Mouse (Mus musculus): Measurements from ENCODE around the gene Lpcat4. TPM values are rescaled to one million over a fixed set of nuclear protein-coding genes. Genes with fewer than 3 reads are reported as not detected.

Lpcat4 gene
- polyA plus RNA-seq, 1 experiment, result 48.6 TPM

GRCm38 (mm10) chr2:112289507-112289906 lies 50.2 kb downstream of the Lpcat4 start:
- no peak for DNase-seq
- TF ChIP-seq CTCF (IDR thresholded peaks at IDR 0.05; ENCODE audit: insufficient read depth, low read length), result no peak
- TF ChIP-seq POLR2A (IDR thresholded peaks at IDR 0.05; ENCODE audit: borderline replicate concordance, extremely low read depth, low read depth, low read length), result no peak
- 86% methylated on average over 3 of the region's 3 CpGs for WGBS
- H3K4me3 ChIP-seq (replicated peaks; ENCODE audit: extremely low read depth, low read depth, low read length), result no peak overlapping the region
- H3K4me1 ChIP-seq (ENCODE audit: control insufficient read depth, insufficient read depth, low read length), result no peaks in the 10 kb centered on the region; the same call in none of the 2 replicates

GRCm38 (mm10) chr2:112292823-112293222 lies 53.6 kb downstream of the Lpcat4 start:
- Histone ChIP-seq H3K4me3 (replicated peaks; ENCODE audit: extremely low read depth, low read depth, low read length) (no peak overlapping the region), H3K4me1 (ENCODE audit: control insufficient read depth, insufficient read depth, low read length) (no peaks in the 10 kb centered on the region; the same call in 1 of the 2 replicates)
- DNase-seq, result no peak
- WGBS, result 86% methylated on average over 2 of the region's 2 CpGs
- TF ChIP-seq CTCF (IDR thresholded peaks at IDR 0.05; ENCODE audit: insufficient read depth, low read length) (no peak), POLR2A (IDR thresholded peaks at IDR 0.05; ENCODE audit: borderline replicate concordance, extremely low read depth, low read depth, low read length) (no peak)

GRCm38 (mm10) chr2:112296211-112296610 lies 56.9 kb downstream of the Lpcat4 start:
- TF ChIP-seq CTCF (IDR thresholded peaks at IDR 0.05; ENCODE audit: insufficient read depth, low read length) (no peak), POLR2A (IDR thresholded peaks at IDR 0.05; ENCODE audit: borderline replicate concordance, extremely low read depth, low read depth, low read length) (no peak)
- DNase-seq, result no peak
- no peaks in the 10 kb centered on the region; the same call in 1 of the 2 replicates for H3K4me1 ChIP-seq (ENCODE audit: control insufficient read depth, insufficient read depth, low read length)
- H3K4me3 ChIP-seq (replicated peaks; ENCODE audit: extremely low read depth, low read depth, low read length), result no peak overlapping the region
- WGBS, result 87% methylated on average over 3 of the region's 3 CpGs

Other genes with a start within 250 kb of the Lpcat4 start
- gene Olfr1309, start 249.2 kb upstream of the Lpcat4 start, polyA plus RNA-seq (2012; rRNA removed), result not detected in 2 replicates
- not detected in 2 replicates for gene Olfr1310, start 226.8 kb upstream of the Lpcat4 start, polyA plus RNA-seq (2012; rRNA removed)
- not detected in 2 replicates for gene Olfr1311, start 215.1 kb upstream of the Lpcat4 start, polyA plus RNA-seq (2012; rRNA removed)
- gene Olfr1312, start 189.2 kb upstream of the Lpcat4 start, polyA plus RNA-seq (2012; rRNA removed), result not detected in 2 replicates
- gene Olfr1313, start 161.6 kb upstream of the Lpcat4 start, polyA plus RNA-seq (2012; rRNA removed), result not detected in 2 replicates
- gene Olfr1314, start 142.7 kb upstream of the Lpcat4 start, polyA plus RNA-seq (2012; rRNA removed), result not detected in 2 replicates
- not detected in 2 replicates for gene Olfr1315-ps1, start 124.0 kb upstream of the Lpcat4 start, polyA plus RNA-seq (2012; rRNA removed)
- gene Olfr1316, start 104.5 kb upstream of the Lpcat4 start, polyA plus RNA-seq (2012; rRNA removed), result not detected in 2 replicates
- gene Olfr1317, start 99.1 kb upstream of the Lpcat4 start, polyA plus RNA-seq (2012; rRNA removed), result not detected in 2 replicates
- not detected in 2 replicates for gene Olfr1318, start 85.3 kb upstream of the Lpcat4 start, polyA plus RNA-seq (2012; rRNA removed)
- not detected in 2 replicates for gene Nutm1, start 19.8 kb downstream of the Lpcat4 start, polyA plus RNA-seq (2012; rRNA removed)
- gene Nop10, start 22.5 kb downstream of the Lpcat4 start, polyA plus RNA-seq (2012; rRNA removed), result 40.3 and 50.4 TPM in 2 replicates
- 34.7 and 49.1 TPM in 2 replicates for gene Slc12a6, start 26.4 kb downstream of the Lpcat4 start, polyA plus RNA-seq (2012; rRNA removed)
- gene Gm21985, start 26.8 kb downstream of the Lpcat4 start, polyA plus RNA-seq (2012; rRNA removed), result not detected in 2 replicates
- gene Emc4, start 128.6 kb downstream of the Lpcat4 start, polyA plus RNA-seq (2012; rRNA removed), result 76.8 and 95.5 TPM in 2 replicates
- gene Katnbl1, start 139.7 kb downstream of the Lpcat4 start, polyA plus RNA-seq (2012; rRNA removed), result 1.2 and 2.3 TPM in 2 replicates
- gene Emc7, start 215.5 kb downstream of the Lpcat4 start, polyA plus RNA-seq (2012; rRNA removed), result 7.2 and 8.9 TPM in 2 replicates
- gene Chrm5, start 241.3 kb downstream of the Lpcat4 start, polyA plus RNA-seq (2012; rRNA removed), result not detected in 2 replicates

Measured in lung, adult 2 months (tissue).